Mouse (Mus musculus) heart, embryonic 14.5 days (tissue): ENCODE data around the gene Gm5741. TPM values are rescaled to one million over a fixed set of nuclear protein-coding genes. Genes with fewer than 3 reads are reported as not detected.

Source experiments
- ATAC-seq: fragments of 200-750 bp; cut with Nextera tagmentation; 2 replicates; pipeline ENCODE4 v1.8.0; 2017; ENCODE audit warnings: low read depth, moderate TSS enrichment; ENCODE audit not compliant: insufficient number of reproducible peaks, insufficient read depth, low FRiP score
- H3K27ac ChIP-seq, 2 experiments: fragments of 200-500 bp in 1 of 2; fragments of 300-500 bp in 1 of 2; sonication (generic) in 1 of 2; replicated peaks in 1 of 2; 2 replicates each; pipeline ENCODE4 v1.5.1; 2012 to 2014; ENCODE audit warnings: low read depth in 2 of 2, low read length in 2 of 2, control low read depth in 1 of 2, mild to moderate bottlenecking in 1 of 2, mixed read lengths in 1 of 2; ENCODE audit not compliant: control insufficient read depth in 1 of 2, insufficient read depth in 1 of 2
- H3K27me3 ChIP-seq: fragments of 300-500 bp; sonication (generic); 2 replicates; pipeline ENCODE4 v1.6.1; 2014; ENCODE audit warnings: mild to moderate bottlenecking, low read length, control low read depth; ENCODE audit not compliant: control insufficient read depth, insufficient read depth
- H3K36me3 ChIP-seq: fragments of 300-500 bp; sonication (generic); 2 replicates; pipeline ENCODE4 v1.6.1; 2014; ENCODE audit warnings: mild to moderate bottlenecking, control low read depth, low read length, mixed read lengths; ENCODE audit not compliant: control insufficient read depth, insufficient read depth
- H3K4me1 ChIP-seq, 2 experiments: fragments of 200-500 bp in 1 of 2; fragments of 300-500 bp in 1 of 2; sonication (generic) in 1 of 2; 2 replicates each; pipeline ENCODE4 v1.6.1; 2012 to 2014; ENCODE audit warnings: low read length in 2 of 2, control low read depth in 1 of 2, mixed read lengths in 1 of 2; ENCODE audit not compliant: control insufficient read depth in 2 of 2, insufficient read depth in 2 of 2
- H3K4me2 ChIP-seq: fragments of 300-500 bp; sonication (generic); 2 replicates; pipeline ENCODE4 v1.6.1; 2014; ENCODE audit warnings: mild to moderate bottlenecking, low read length
- H3K4me3 ChIP-seq, 2 experiments: fragments of 200-500 bp in 1 of 2; fragments of 300-500 bp in 1 of 2; sonication (generic) in 1 of 2; 2 replicates each; pipeline ENCODE4 v1.5.1; 2012 to 2014; ENCODE audit warnings: low read length in 2 of 2, mild to moderate bottlenecking in 2 of 2, control low read depth in 1 of 2, low read depth in 1 of 2, moderate library complexity in 1 of 2; ENCODE audit not compliant: control insufficient read depth in 1 of 2, insufficient read depth in 1 of 2
- H3K9ac ChIP-seq: fragments of 300-500 bp; sonication (generic); 2 replicates; pipeline ENCODE4 v1.6.1; 2014; ENCODE audit warnings: mild to moderate bottlenecking, low read length
- H3K9me3 ChIP-seq: fragments of 300-500 bp; sonication (generic); 2 replicates; pipeline ENCODE4 v1.6.1; 2016; ENCODE audit warnings: low read length, control low read depth; ENCODE audit not compliant: control insufficient read depth
- WGBS: fragments of 180-500 bp; shearing (Covaris S2); extraction: QIAGEN DNeasy Blood & Tissue Kit; methylation state at CpG from one replicate; pipeline ENCODE4 v1.1.7; 2014; 5-methylcytosine and 5-hydroxymethylcytosine counted together
- polyA plus RNA-seq: library from polyadenylated mRNA; unstranded; fragments of >200 nt; fragmentation: Nextera tagmentation; extraction: Ambion mirVana; gene quantifications from 2 replicates; pipeline ENCODE4 v1.2.1, GENCODE M21; 2014

Gm5741 gene
- not detected in 2 replicates for polyA plus RNA-seq

- no peak for ATAC-seq
- no peaks in the 10 kb centered on the region for H3K27me3 ChIP-seq
- peaks cover 5 to 8% of the 10 kb centered on the region in 2 experiments for H3K4me1 ChIP-seq
- H3K4me3 ChIP-seq: no peak within 1 kb of the TSS
- no peaks in the 10 kb centered on the region for H3K9me3 ChIP-seq
- no peak within 1 kb of the TSS for H3K4me2 ChIP-seq
- H3K27ac ChIP-seq: no peak within 1 kb of the TSS
- peaks cover 16% of the 10 kb centered on the region for H3K36me3 ChIP-seq
- H3K9ac ChIP-seq: no peak within 1 kb of the TSS
Observed at GRCm38 (mm10) chr8:85067982-85068381, at the start of gene Gm5741. Gm5741 (minus strand) TSS chr8:85067982.

GRCm38 (mm10) chr8:85116984-85117383 is 49.2 kb upstream of the Gm5741 start:
- no peak for ATAC-seq
- no peak overlapping the region for H3K27ac ChIP-seq

GRCm38 (mm10) chr8:85115501-85115900 is 47.7 kb upstream of the Gm5741 start:
- no peak for ATAC-seq
- Histone ChIP-seq H3K4me3 (no peak overlapping the region), H3K9ac (no peak overlapping the region), H3K27ac (no peak overlapping the region), H3K36me3 (peaks cover 8% of the 10 kb centered on the region), H3K27me3 (no peaks in the 10 kb centered on the region), H3K4me1 (0 out of 4 replicates have a peak, but pooled peaks cover 0 to 3% of the 10 kb centered on the region in 2 experiments), H3K4me2 (no peak overlapping the region), H3K9me3 (peaks cover 5% of the 10 kb centered on the region; the same call in 1 of the 2 replicates)
- 71% methylated on average over 4 of the region's 4 CpGs for WGBS

More at GRCm38 (mm10) chr8:85116984-85117383, 49.2 kb upstream of the Gm5741 start:
- Histone ChIP-seq H3K27me3 (no peaks in the 10 kb centered on the region), H3K9ac (no peak overlapping the region), H3K9me3 (no peaks in the 10 kb centered on the region), H3K4me3 (no peak overlapping the region), H3K36me3 (no peaks in the 10 kb centered on the region), H3K4me2 (no peak overlapping the region), H3K4me1 (0 out of 4 replicates have a peak, but pooled peaks cover 0 to 3% of the 10 kb centered on the region in 2 experiments)
- WGBS: 88% methylated on average over 7 of the region's 7 CpGs

GRCm38 (mm10) chr8:85113241-85113640 is 45.5 kb upstream of the Gm5741 start:
- ATAC-seq: no peak
- WGBS: 88% methylated on average over 10 of the region's 10 CpGs
- Histone ChIP-seq H3K4me1 (no peaks in the 10 kb centered on the region), H3K27me3 (no peaks in the 10 kb centered on the region), H3K4me3 (no peak overlapping the region), H3K36me3 (peaks cover 19% of the 10 kb centered on the region), H3K27ac (no peak overlapping the region), H3K9ac (no peak overlapping the region), H3K4me2 (no peak overlapping the region), H3K9me3 (peaks cover 10% of the 10 kb centered on the region)

- Histone ChIP-seq H3K9ac (no peak overlapping the region), H3K36me3 (peaks cover 33% of the 10 kb centered on the region), H3K27ac (no peak overlapping the region), H3K4me3 (no peak overlapping the region), H3K4me2 (no peak overlapping the region), H3K9me3 (no peaks in the 10 kb centered on the region; the same call in 1 of the 2 replicates), H3K27me3 (no peaks in the 10 kb centered on the region), H3K4me1 (no peaks in the 10 kb centered on the region)
- ATAC-seq: no peak
- 81% methylated on average over 4 of the region's 4 CpGs for WGBS
Observed at GRCm38 (mm10) chr8:85100076-85100665, 32.4 kb upstream of the Gm5741 start.

GRCm38 (mm10) chr8:85096850-85097249 is 29.1 kb upstream of the Gm5741 start:
- H3K9ac ChIP-seq: no peak overlapping the region
- H3K9me3 ChIP-seq: no peaks in the 10 kb centered on the region; the same call in 1 of the 2 replicates
- no peaks in the 10 kb centered on the region for H3K4me1 ChIP-seq
- no peak overlapping the region for H3K4me3 ChIP-seq
- H3K4me2 ChIP-seq: no peak overlapping the region
- H3K27me3 ChIP-seq: no peaks in the 10 kb centered on the region
- peaks cover 60% of the 10 kb centered on the region for H3K36me3 ChIP-seq
- WGBS: 84% methylated on average over 4 of the region's 4 CpGs
- H3K27ac ChIP-seq: no peak overlapping the region
- no peak for ATAC-seq

GRCm38 (mm10) chr8:85096196-85096595 is 28.4 kb upstream of the Gm5741 start:
- ATAC-seq: no peak
- peaks cover 61% of the 10 kb centered on the region for H3K36me3 ChIP-seq
- no peak overlapping the region for H3K9ac ChIP-seq
- no peaks in the 10 kb centered on the region for H3K4me1 ChIP-seq
- no peak overlapping the region for H3K27ac ChIP-seq
- no peaks in the 10 kb centered on the region for H3K27me3 ChIP-seq
- no peaks in the 10 kb centered on the region for H3K9me3 ChIP-seq
- no peak overlapping the region for H3K4me3 ChIP-seq
- WGBS: 89% methylated on average over 16 of the region's 16 CpGs
- H3K4me2 ChIP-seq: no peak overlapping the region

GRCm38 (mm10) chr8:85095566-85095965 is 27.8 kb upstream of the Gm5741 start:
- no peak overlapping the region for H3K9ac ChIP-seq
- H3K9me3 ChIP-seq: no peaks in the 10 kb centered on the region
- H3K27ac ChIP-seq: no peak overlapping the region
- no peak overlapping the region for H3K4me2 ChIP-seq
- WGBS: 91% methylated on average over 7 of the region's 7 CpGs
- no peaks in the 10 kb centered on the region for H3K27me3 ChIP-seq
- ATAC-seq: no peak
- H3K36me3 ChIP-seq: peaks cover 64% of the 10 kb centered on the region
- H3K4me1 ChIP-seq: no peaks in the 10 kb centered on the region
- H3K4me3 ChIP-seq: no peak overlapping the region
